8 mouse cellular contexts compared by ENCODE assay signal in genomic region chr2:121955765-121956223, GRCm38 (mm10). TPM values are rescaled to one million over a fixed set of nuclear protein-coding genes. Genes with fewer than 3 reads are reported as not detected.
A peak's percentile ranks its signal among the peaks of the same experiment; 100 is the strongest.
DNase-seq lines count a peak whose midpoint lies in the region; ATAC-seq and TF ChIP-seq lines count a peak whose summit lies in the region.

Gene Ctdspl2, plus strand, starts transcription at chr2:121956001.
Gene Mageb3, minus strand, starts transcription at chr2:121956092.

- peaks cover 8% of the 10 kb centered on the region for H3K4me1 ChIP-seq in bone marrow macrophage, adult 2 months (ENCODE audit: control insufficient read depth, insufficient read depth, low read length)
- H3K4me1 ChIP-seq in embryonic fibroblast, embryonic 13.5 days (ENCODE audit: control insufficient read depth, insufficient read depth, low read length) = 0 out of 2 replicates have a peak, but pooled peaks cover 3% of the 10 kb centered on the region
- peaks cover 10% of the 10 kb centered on the region for H3K4me1 ChIP-seq in kidney, embryonic 14.5 days (ENCODE audit: control insufficient read depth, insufficient read depth, low read length)
- H3K4me1 ChIP-seq in liver, adult 2 months (ENCODE audit: control insufficient read depth, insufficient read depth, low read length) = peaks cover 10% of the 10 kb centered on the region; the same call in 1 of the 2 replicates

- TF ChIP-seq CTCF in bone marrow macrophage, adult 2 months (IDR thresholded peaks at IDR 0.05; ENCODE audit: low read depth, low read length) = no peak
- no peak for TF ChIP-seq CTCF in embryonic fibroblast, embryonic 13.5 days (IDR thresholded peaks at IDR 0.05; ENCODE audit: borderline replicate concordance, insufficient read depth, low read length)
- 0 out of 2 replicates have a peak, but pooled peaks have one; percentile 15 for TF ChIP-seq CTCF in liver, adult 2 months (IDR thresholded peaks at IDR 0.05; ENCODE audit: low read depth, low read length)

- ATAC-seq in kidney, embryonic 14.5 days (ENCODE audit: low FRiP score, low TSS enrichment) = peak; percentile 98

- WGBS in kidney, embryonic 14.5 days = 0% methylated on average over 43 of the region's 48 CpGs
- under 1% methylated on average over 48 of the region's 48 CpGs for WGBS in liver, adult 2 months

- peak within 1 kb of the TSS; percentile 73 for H3K4me2 ChIP-seq in kidney, embryonic 14.5 days (replicated peaks; ENCODE audit: low read depth, low read length)
- peak within 1 kb of the TSS; percentile 96 for H3K4me2 ChIP-seq in myocyte (ENCODE audit: low read depth)

- peak within 1 kb of the TSS; percentile 94 for H3K27ac ChIP-seq in bone marrow macrophage, adult 2 months (ENCODE audit: insufficient read depth, low read depth, low read length)
- H3K27ac ChIP-seq in embryonic fibroblast, embryonic 13.5 days (ENCODE audit: insufficient read depth, low read length) = peak within 1 kb of the TSS; percentile 97
- H3K27ac ChIP-seq in kidney, embryonic 14.5 days (ENCODE audit: low read depth, low read length) = peak within 1 kb of the TSS; percentile 95
- peak within 1 kb of the TSS; percentile 88 for H3K27ac ChIP-seq in liver, adult 2 months (replicated peaks; ENCODE audit: insufficient read depth, low read depth, low read length)

- TF ChIP-seq POLR2A in bone marrow macrophage, adult 2 months (IDR thresholded peaks at IDR 0.05; ENCODE audit: borderline replicate concordance, low read depth, low read length) = no peak
- TF ChIP-seq POLR2A in embryonic fibroblast, embryonic 13.5 days (IDR thresholded peaks at IDR 0.05; ENCODE audit: low read depth, low read length) = peak; percentile 82
- peak; percentile 54; the same call in 1 of the 2 replicates for TF ChIP-seq POLR2A in liver, adult 2 months (IDR thresholded peaks at IDR 0.05; ENCODE audit: extremely low read depth, insufficient read depth, low read length)
- TF ChIP-seq POLR2A in myocyte (IDR thresholded peaks at IDR 0.05; ENCODE audit: insufficient read length, low read depth) = peak; percentile 88

- DNase-seq in B cell, adult 2 months = peak; percentile 97 to 98
- DNase-seq in heart, adult 9 months (ENCODE audit: low spot score in 2 of 2) = peak; percentile 95 to 97
- DNase-seq in liver, adult 2 months (ENCODE audit: extremely low read depth, low read depth, low spot score) = peak; percentile 71
- DNase-seq in splenic B cell, adult 2 months (ENCODE audit: low read depth, low spot score) = peak; percentile 95

- peaks cover 3% of the 10 kb centered on the region; the same call in 1 of the 2 replicates for H3K79me2 ChIP-seq in liver, adult 2 months (ENCODE audit: control insufficient read depth, insufficient read depth, low read length)
- peaks cover 43% of the 10 kb centered on the region for H3K79me2 ChIP-seq in myocyte (ENCODE audit: control insufficient read depth, insufficient read depth)

- H3K9me3 ChIP-seq in kidney, embryonic 14.5 days (ENCODE audit: control insufficient read depth, low read length) = no peaks in the 10 kb centered on the region

- H3K4me3 ChIP-seq in bone marrow macrophage, adult 2 months (ENCODE audit: insufficient read depth, low read length) = peak within 1 kb of the TSS; percentile 100
- peak within 1 kb of the TSS; percentile 84 for H3K4me3 ChIP-seq in embryonic fibroblast, embryonic 13.5 days (ENCODE audit: insufficient read depth, low read length)
- H3K4me3 ChIP-seq in kidney, embryonic 14.5 days (ENCODE audit: low read length) = peak within 1 kb of the TSS; percentile 83
- peak within 1 kb of the TSS; percentile 66 for H3K4me3 ChIP-seq in liver, adult 2 months (ENCODE audit: insufficient read depth, low read depth, low read length)
- peak within 1 kb of the TSS; percentile 94 for H3K4me3 ChIP-seq in myocyte

- peaks cover 8% of the 10 kb centered on the region for H3K36me3 ChIP-seq in kidney, embryonic 14.5 days (ENCODE audit: control insufficient read depth, insufficient read depth, low read length)
- H3K36me3 ChIP-seq in liver, adult 2 months (ENCODE audit: control insufficient read depth, insufficient read depth, low read length) = peaks cover 2% of the 10 kb centered on the region; the same call in 1 of the 2 replicates
- H3K36me3 ChIP-seq in myocyte (ENCODE audit: control insufficient read depth, insufficient read depth) = peaks cover 9% of the 10 kb centered on the region
- H3K36me3 ChIP-seq in splenic B cell, adult 2 months (ENCODE audit: control insufficient read depth, insufficient read depth, low read length, poor library complexity, severe bottlenecking) = 0 out of 2 replicates have a peak, but pooled peaks cover under 1% of the 10 kb centered on the region

- peak within 1 kb of the TSS; percentile 87 for H3K9ac ChIP-seq in kidney, embryonic 14.5 days (ENCODE audit: low read depth, low read length)
- peak within 1 kb of the TSS; percentile 86 for H3K9ac ChIP-seq in liver, adult 2 months (ENCODE audit: low read depth, low read length)

- peak within 1 kb of the TSS; percentile 18 for H3ac ChIP-seq in myocyte (ENCODE audit: control insufficient read depth, insufficient read length)

- H3K27me3 ChIP-seq in kidney, embryonic 14.5 days (ENCODE audit: control insufficient read depth, insufficient read depth, low read length) = no peaks in the 10 kb centered on the region
- H3K27me3 ChIP-seq in liver, adult 2 months (ENCODE audit: control insufficient read depth, insufficient read depth, low read length) = no peaks in the 10 kb centered on the region
- no peaks in the 10 kb centered on the region for H3K27me3 ChIP-seq in myocyte (ENCODE audit: control insufficient read depth, insufficient read depth, insufficient read length)
- H3K27me3 ChIP-seq in splenic B cell, adult 2 months (ENCODE audit: control insufficient read depth, insufficient read depth, low read length, poor library complexity, severe bottlenecking) = no peaks in the 10 kb centered on the region

TF ChIP-seq in myocyte, 11 proteins besides CTCF, POLR2A, EP300 and RAD21:
- TF ChIP-seq E2F4 (IDR thresholded peaks at IDR 0.05; ENCODE audit: insufficient read depth) (peak; percentile 46), CEBPB (IDR thresholded peaks at IDR 0.05; ENCODE audit: insufficient read depth, poor library complexity, severe bottlenecking) (no peak), TCF3 (IDR thresholded peaks at IDR 0.05; ENCODE audit: insufficient read length, low read depth) (no peak), MYOG (IDR thresholded peaks at IDR 0.05; ENCODE audit: control insufficient read depth in 1 of 3, insufficient read depth in 1 of 3, insufficient read length in 2 of 3, low read depth in 2 of 3) (no peak), POLR2AphosphoS2 (IDR thresholded peaks at IDR 0.05; ENCODE audit: insufficient read length, low read depth) (peak; percentile 80), REST (IDR thresholded peaks at IDR 0.05; ENCODE audit: insufficient read depth, insufficient read length) (no peak), USF1 (IDR thresholded peaks at IDR 0.05; ENCODE audit: low read depth) (no peak), MYOD1 (IDR thresholded peaks at IDR 0.05; ENCODE audit: control insufficient read depth in 1 of 3, insufficient read length in 2 of 3, low read depth in 2 of 3) (no peak), SRF (IDR thresholded peaks at IDR 0.05; ENCODE audit: control insufficient read depth, insufficient read length, low read depth) (no peak), MAX (IDR thresholded peaks at IDR 0.05; ENCODE audit: low read depth) (no peak)
TF ChIP-seq in myocyte: peak in this region for 2.

RNA-seq across cellular contexts. Expression of gene Ctdspl2, which starts in this region (rescaled TPM):
- polyA plus RNA-seq in bone marrow macrophage, adult 2 months (2012; ENCODE audit: insufficient read depth, insufficient read length, missing spikeins) = 22.1 and 23.8 TPM in 2 replicates
- polyA plus RNA-seq in embryonic fibroblast, embryonic 13.5 days (2011; ENCODE audit: insufficient read length, low read depth, missing spikeins) = 31.6 and 49.9 TPM in 2 replicates
- polyA plus RNA-seq in kidney, embryonic 14.5 days (2014; fragmentation: Nextera tagmentation; extraction: Ambion mirVana) = 44.8 and 64.5 TPM in 2 replicates
- 14.3 and 14.9 TPM in 2 replicates for total RNA-seq in liver, adult 2 months (2014; rRNA removed)
- polyA plus RNA-seq in liver, adult 2 months (2012; rRNA removed) = 1.6 TPM in 2 replicates
- polyA plus RNA-seq in myocyte (2012; fragmentation: generic; extraction: Trizol) = 3.7 TPM

RNA-seq across cellular contexts. Expression of gene Mageb3, which starts in this region (rescaled TPM):
- polyA plus RNA-seq in bone marrow macrophage, adult 2 months (2012; ENCODE audit: insufficient read depth, insufficient read length, missing spikeins) = not detected in 2 replicates
- not detected in 2 replicates for polyA plus RNA-seq in embryonic fibroblast, embryonic 13.5 days (2011; ENCODE audit: insufficient read length, low read depth, missing spikeins)
- 0.10 and 0.18 TPM in 2 replicates for polyA plus RNA-seq in kidney, embryonic 14.5 days (2014; fragmentation: Nextera tagmentation; extraction: Ambion mirVana)
- total RNA-seq in liver, adult 2 months (2014; rRNA removed) = 0.07 TPM in 1 of 2 replicates, not detected in the other
- polyA plus RNA-seq in liver, adult 2 months (2012; rRNA removed) = not detected in 2 replicates
- polyA plus RNA-seq in myocyte (2012; fragmentation: generic; extraction: Trizol) = 0.01 TPM

Comparison
In these comparisons a context has a peak if more than half of its experiments do, and no peak if none do; other contexts are left out.
1. Peak in every context shown above with its lines: DNase-seq, ATAC-seq, H3K4me3 ChIP-seq and H3K27ac ChIP-seq.